Mouse (Mus musculus) kidney, embryonic 14.5 days (tissue): ENCODE data around the gene Olfr147. TPM values are rescaled to one million over a fixed set of nuclear protein-coding genes. Genes with fewer than 3 reads are reported as not detected.
"Not testable (repeated sequence)": the region's sequence is repeated elsewhere in the genome, so short reads cannot be mapped to it uniquely, and the experiment has no call there.

ENCODE experiments used
- ATAC-seq: fragments of 200-750 bp; cut with Nextera tagmentation; 2 replicates; pipeline ENCODE4 v1.8.0; 2017; ENCODE audit warnings: moderate number of reproducible peaks, mild to moderate bottlenecking, moderate TSS enrichment, moderate library complexity; ENCODE audit not compliant: low FRiP score, low TSS enrichment
- H3K27ac ChIP-seq: fragments of 300-500 bp; sonication (generic); 2 replicates; pipeline ENCODE4 v1.5.1; 2014; ENCODE audit warnings: low read depth, mild to moderate bottlenecking, low read length, moderate library complexity, mixed read lengths
- H3K27me3 ChIP-seq: fragments of 300-500 bp; sonication (generic); 2 replicates; pipeline ENCODE4 v1.6.1; 2014; ENCODE audit warnings: mild to moderate bottlenecking, low read length; ENCODE audit not compliant: control insufficient read depth, insufficient read depth
- H3K36me3 ChIP-seq: fragments of 300-500 bp; sonication (generic); 2 replicates; pipeline ENCODE4 v1.6.1; 2014; ENCODE audit warnings: low read length, mixed read lengths; ENCODE audit not compliant: control insufficient read depth, insufficient read depth
- H3K4me1 ChIP-seq: fragments of 300-500 bp; sonication (generic); 2 replicates; pipeline ENCODE4 v1.6.1; 2014; ENCODE audit warnings: low read length, mixed read lengths; ENCODE audit not compliant: control insufficient read depth, insufficient read depth
- H3K4me2 ChIP-seq: fragments of 300-500 bp; sonication (generic); replicated peaks from 2 replicates; pipeline ENCODE4 v1.6.1; 2014; ENCODE audit warnings: low read depth, mild to moderate bottlenecking, low read length
- H3K4me3 ChIP-seq: fragments of 300-500 bp; sonication (generic); 2 replicates; pipeline ENCODE4 v1.5.1; 2014; ENCODE audit warnings: mild to moderate bottlenecking, low read length
- H3K9ac ChIP-seq: fragments of 300-500 bp; sonication (generic); 2 replicates; pipeline ENCODE4 v1.6.1; 2014; ENCODE audit warnings: low read depth, mild to moderate bottlenecking, low read length, moderate library complexity
- H3K9me3 ChIP-seq: fragments of 300-500 bp; sonication (generic); 2 replicates; pipeline ENCODE4 v1.6.1; 2016; ENCODE audit warnings: low read length; ENCODE audit not compliant: control insufficient read depth
- WGBS: fragments of 180-500 bp; shearing (Covaris S2); extraction: QIAGEN DNeasy Blood & Tissue Kit; methylation state at CpG from one replicate; pipeline ENCODE4 v1.1.7; 2014; 5-methylcytosine and 5-hydroxymethylcytosine counted together
- polyA plus RNA-seq: library from polyadenylated mRNA; unstranded; fragments of >200 nt; fragmentation: Nextera tagmentation; extraction: Ambion mirVana; gene quantifications from 2 replicates; pipeline ENCODE4 v1.2.1, GENCODE M21; 2014

The Olfr147 gene
- not detected in 2 replicates for polyA plus RNA-seq

GRCm38 (mm10) chr9:38401398-38401797 lies at the start of gene Olfr147:
TSS of gene Olfr147 (plus strand) at chr9:38401698.
- H3K36me3 ChIP-seq, result no peaks in the 10 kb centered on the region
- 83% methylated on average over 1 of the region's 1 CpGs for WGBS
- H3K27me3 ChIP-seq, result no peaks in the 10 kb centered on the region
- H3K27ac ChIP-seq, result no peak within 1 kb of the TSS
- H3K9me3 ChIP-seq, result no peaks in the 10 kb centered on the region
- no peak for ATAC-seq
- H3K4me3 ChIP-seq, result no peak within 1 kb of the TSS
- H3K4me2 ChIP-seq, result no peak within 1 kb of the TSS
- no peaks in the 10 kb centered on the region for H3K4me1 ChIP-seq
- no peak within 1 kb of the TSS for H3K9ac ChIP-seq

DNA sequence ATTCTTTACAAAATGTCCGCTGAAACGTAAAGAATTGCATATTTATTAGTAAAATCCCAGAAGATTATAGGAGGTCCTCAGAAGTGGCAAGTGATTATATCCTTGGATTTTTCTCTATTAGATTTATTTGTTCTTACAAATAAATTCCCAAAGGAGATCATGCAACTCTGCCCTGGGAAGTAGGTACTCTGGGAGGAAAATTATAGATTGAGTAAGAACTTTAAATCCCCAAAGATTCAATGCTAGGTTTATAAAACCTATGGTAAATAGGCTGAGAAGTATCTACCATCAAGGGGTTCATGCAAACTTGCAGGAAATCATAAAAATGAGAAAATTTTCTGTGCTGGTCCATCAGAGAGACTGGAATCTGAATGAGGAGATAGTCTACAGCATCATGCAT lies 34.9 kb upstream of the Olfr147 start, which contains the start of gene Olfr250:
TSS of gene Olfr250 (plus strand) at position 301 of the 400 bp plus-strand sequence.
- WGBS, result 91% methylated on average over 2 of the region's 2 CpGs
- no peaks in the 10 kb centered on the region for H3K9me3 ChIP-seq
- no peak within 1 kb of the TSS for H3K4me3 ChIP-seq
- no peak within 1 kb of the TSS for H3K27ac ChIP-seq
- no peaks in the 10 kb centered on the region for H3K4me1 ChIP-seq
- no peaks in the 10 kb centered on the region for H3K27me3 ChIP-seq
- no peak within 1 kb of the TSS for H3K4me2 ChIP-seq
- no peaks in the 10 kb centered on the region for H3K36me3 ChIP-seq
- no peak within 1 kb of the TSS for H3K9ac ChIP-seq
- no peak for ATAC-seq

DNA sequence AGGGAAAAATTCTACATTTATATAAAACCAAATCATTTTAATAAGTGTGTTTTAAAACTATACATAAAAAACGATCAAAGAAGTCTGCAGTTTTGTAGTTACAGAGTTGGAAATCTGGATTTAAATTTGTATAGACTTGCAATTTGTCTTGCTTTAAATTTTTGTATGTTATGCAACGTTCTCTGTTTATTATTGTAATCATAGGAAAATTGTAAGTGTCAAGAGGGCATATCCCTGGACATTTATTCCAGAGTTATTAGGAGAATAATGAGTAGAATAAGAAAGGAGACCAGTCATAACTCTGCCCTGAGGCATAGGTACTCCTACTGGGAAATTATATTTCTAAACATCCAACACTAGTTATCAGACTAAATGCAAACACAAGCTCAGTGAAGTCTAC lies 24.7 kb upstream of the Olfr147 start, which contains the start of gene Olfr251:
TSS of gene Olfr251 (plus strand) at position 301 of the 400 bp plus-strand sequence.
- Histone ChIP-seq H3K4me1 (no peaks in the 10 kb centered on the region), H3K9me3 (no peaks in the 10 kb centered on the region), H3K9ac (no peak within 1 kb of the TSS), H3K36me3 (no peaks in the 10 kb centered on the region), H3K4me3 (no peak within 1 kb of the TSS), H3K27ac (no peak within 1 kb of the TSS), H3K27me3 (no peaks in the 10 kb centered on the region), H3K4me2 (no peak within 1 kb of the TSS)
- 70% methylated on average over 2 of the region's 2 CpGs for WGBS
- ATAC-seq, result no peak

DNA sequence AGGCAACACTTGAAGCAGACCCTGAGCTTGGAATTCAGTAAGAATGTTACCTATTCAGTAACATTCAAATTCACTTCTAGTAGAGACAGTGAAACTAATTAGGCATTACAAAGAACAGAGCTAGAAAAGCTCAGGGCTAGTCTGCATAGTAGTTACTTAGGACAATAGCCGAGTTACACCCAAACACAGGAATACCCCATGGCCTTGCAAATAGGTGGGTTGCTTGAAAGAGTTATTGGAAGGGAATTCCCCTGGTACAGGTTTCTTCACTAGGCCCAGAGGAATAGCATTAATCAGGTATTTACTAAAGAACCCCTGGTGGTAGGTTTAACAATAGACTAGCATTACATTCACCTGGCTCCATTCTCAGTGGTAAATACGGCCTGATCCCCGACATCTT lies 6.0 kb downstream of the Olfr147 start:
- H3K36me3 ChIP-seq, H3K27ac ChIP-seq, H3K4me1 ChIP-seq, H3K9me3 ChIP-seq, H3K4me3 ChIP-seq, H3K4me2 ChIP-seq, ATAC-seq, H3K27me3 ChIP-seq, H3K9ac ChIP-seq: not testable (repeated sequence)
- WGBS, result 94% methylated on average over 3 of the region's 3 CpGs

DNA sequence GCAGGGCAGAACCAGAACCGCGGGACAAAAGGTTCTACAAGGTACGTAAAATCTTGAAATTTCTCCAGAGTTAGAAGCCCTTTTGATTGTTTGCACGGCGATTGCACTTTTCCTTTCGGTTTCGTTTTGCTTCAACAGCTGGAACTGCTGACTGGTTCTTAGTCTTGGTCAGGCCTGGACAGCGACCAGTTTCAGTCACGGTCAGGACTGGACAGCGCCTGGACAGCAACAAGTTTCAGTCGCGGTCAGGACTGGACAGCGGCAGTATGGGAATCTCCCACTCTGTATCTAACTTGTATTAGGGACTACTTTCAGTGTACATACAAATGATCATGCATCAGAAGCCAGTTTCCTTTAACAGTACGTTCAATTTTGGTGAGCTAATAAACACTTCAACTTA lies 12.0 kb downstream of the Olfr147 start:
- H3K27me3 ChIP-seq, H3K27ac ChIP-seq, ATAC-seq, H3K9ac ChIP-seq, H3K4me1 ChIP-seq, H3K4me2 ChIP-seq, H3K4me3 ChIP-seq, H3K36me3 ChIP-seq, H3K9me3 ChIP-seq: not testable (repeated sequence)
- WGBS, result 90% methylated on average over 14 of the region's 14 CpGs

- Histone ChIP-seq H3K36me3 (no peaks in the 10 kb centered on the region), H3K4me3 (no peak overlapping the region), H3K27me3 (no peaks in the 10 kb centered on the region), H3K9me3 (peaks cover 3% of the 10 kb centered on the region; the same call in 1 of the 2 replicates), H3K9ac (no peak overlapping the region), H3K27ac (no peak overlapping the region), H3K4me2 (no peak overlapping the region), H3K4me1 (no peaks in the 10 kb centered on the region)
- no peak for ATAC-seq
These were observed 22.3 kb downstream of the Olfr147 start for GRCm38 (mm10) chr9:38423801-38424200.

DNA sequence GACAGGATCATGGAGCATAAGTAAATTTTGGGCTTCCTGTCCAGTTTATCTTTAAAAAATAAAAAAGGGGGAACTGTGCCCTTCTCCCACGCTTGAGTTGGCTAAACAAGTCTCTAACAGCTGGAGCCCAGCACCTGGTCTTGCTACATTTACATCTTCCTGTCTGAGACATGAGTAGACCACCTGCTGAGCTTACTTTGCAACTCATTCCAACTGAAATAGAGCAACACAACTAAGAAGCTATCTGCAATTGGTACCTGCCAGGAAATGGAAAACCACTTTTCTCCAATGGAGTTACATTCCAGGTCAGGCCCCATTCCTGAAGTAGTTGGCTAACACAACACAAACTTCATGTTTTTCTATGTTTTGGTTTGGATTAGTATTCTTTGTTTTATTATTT lies 25.5 kb downstream of the Olfr147 start:
- no peak overlapping the region for H3K4me3 ChIP-seq
- H3K9me3 ChIP-seq, result peaks cover 3% of the 10 kb centered on the region; the same call in 1 of the 2 replicates
- no peak for ATAC-seq
- H3K27me3 ChIP-seq, result no peaks in the 10 kb centered on the region
- H3K36me3 ChIP-seq, result no peaks in the 10 kb centered on the region
- no peaks in the 10 kb centered on the region for H3K4me1 ChIP-seq
- H3K4me2 ChIP-seq, result no peak overlapping the region
- WGBS, result 67% methylated on average over 1 of the region's 1 CpGs
- no peak overlapping the region for H3K9ac ChIP-seq
- H3K27ac ChIP-seq, result no peak overlapping the region

DNA sequence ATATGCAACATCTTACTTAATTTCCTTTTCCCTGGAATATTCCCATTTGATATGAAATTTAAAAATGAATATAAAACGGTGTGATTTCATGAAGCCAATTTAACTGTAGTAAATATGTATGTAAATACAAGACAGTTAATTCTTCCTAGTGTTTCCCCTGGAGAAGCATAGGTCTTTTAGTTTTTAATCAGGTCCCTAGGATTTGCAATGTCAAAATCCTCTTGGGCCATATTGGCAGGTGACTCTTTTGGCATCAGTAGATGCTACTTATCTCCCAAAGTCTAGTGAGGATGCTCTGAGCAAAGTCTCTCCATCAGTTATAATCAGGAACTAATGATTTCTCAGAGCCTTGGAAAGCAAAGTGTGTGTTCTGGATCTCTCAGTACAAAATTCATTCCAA lies 27.7 kb downstream of the Olfr147 start, which contains the start of gene Olfr901:
TSS of gene Olfr901 (plus strand) at position 301 of the 400 bp plus-strand sequence.
- Histone ChIP-seq H3K9ac (no peak within 1 kb of the TSS), H3K4me1 (no peaks in the 10 kb centered on the region), H3K4me2 (no peak within 1 kb of the TSS), H3K27ac (no peak within 1 kb of the TSS), H3K9me3 (peaks cover 3% of the 10 kb centered on the region; the same call in 1 of the 2 replicates), H3K4me3 (no peak within 1 kb of the TSS), H3K36me3 (no peaks in the 10 kb centered on the region), H3K27me3 (no peaks in the 10 kb centered on the region)
- no peak for ATAC-seq
- whole genome bisulfite sequencing, result 83% methylated on average over 1 of the region's 1 CpGs

DNA sequence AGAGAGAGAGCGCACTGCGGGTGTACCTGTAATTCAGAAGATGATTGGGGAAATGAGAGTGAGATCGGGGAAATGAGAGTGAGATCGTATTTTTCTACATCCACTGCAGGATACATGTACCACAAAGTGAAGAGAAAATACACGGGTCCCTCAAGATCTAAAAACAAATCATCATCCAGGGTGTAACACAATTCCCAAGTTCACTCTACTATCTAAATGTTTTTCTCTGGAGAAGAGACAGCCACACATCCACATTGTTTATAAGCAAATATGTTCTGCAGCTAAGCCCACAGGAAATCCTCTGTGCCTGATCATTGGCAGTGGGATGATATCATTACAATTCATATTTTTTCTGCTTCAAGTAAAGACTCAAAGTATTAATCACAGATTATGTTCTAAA lies 45.9 kb downstream of the Olfr147 start, which contains the start of gene Olfr902:
TSS of gene Olfr902 (plus strand) at position 301 of the 400 bp plus-strand sequence.
- no peak within 1 kb of the TSS for H3K27ac ChIP-seq
- ATAC-seq, result no peak
- H3K4me3 ChIP-seq, result no peak within 1 kb of the TSS
- no peak within 1 kb of the TSS for H3K4me2 ChIP-seq
- H3K9me3 ChIP-seq, result no peaks in the 10 kb centered on the region
- WGBS, result 85% methylated on average over 5 of the region's 5 CpGs
- no peaks in the 10 kb centered on the region for H3K4me1 ChIP-seq
- no peaks in the 10 kb centered on the region for H3K27me3 ChIP-seq
- no peak within 1 kb of the TSS for H3K9ac ChIP-seq
- no peaks in the 10 kb centered on the region for H3K36me3 ChIP-seq
